Mouse (Mus musculus) erythroblast, embryonic 14.5 days (primary cell): ENCODE measurements around the gene Golga1.

Experiments used
- GATA1 ChIP-seq: IDR thresholded peaks from 2 replicates; pipeline ENCODE4 v1.6.1; 2012; ENCODE audit warnings: low read length, inconsistent platforms, mixed read lengths
- TAL1 ChIP-seq: IDR thresholded peaks from 3 replicates; pipeline ENCODE4 v1.6.1; 2012; ENCODE audit warnings: low read length, inconsistent platforms, mixed read lengths

- TF ChIP-seq TAL1, result no peak
- TF ChIP-seq GATA1, result no peak
These were observed 81.9 kb downstream of the Golga1 start for GRCm38 (mm10) chr2:38983456-38983855.
